Mouse (Mus musculus): Measurements from ENCODE around the gene Nog.

Nog gene

DNA sequence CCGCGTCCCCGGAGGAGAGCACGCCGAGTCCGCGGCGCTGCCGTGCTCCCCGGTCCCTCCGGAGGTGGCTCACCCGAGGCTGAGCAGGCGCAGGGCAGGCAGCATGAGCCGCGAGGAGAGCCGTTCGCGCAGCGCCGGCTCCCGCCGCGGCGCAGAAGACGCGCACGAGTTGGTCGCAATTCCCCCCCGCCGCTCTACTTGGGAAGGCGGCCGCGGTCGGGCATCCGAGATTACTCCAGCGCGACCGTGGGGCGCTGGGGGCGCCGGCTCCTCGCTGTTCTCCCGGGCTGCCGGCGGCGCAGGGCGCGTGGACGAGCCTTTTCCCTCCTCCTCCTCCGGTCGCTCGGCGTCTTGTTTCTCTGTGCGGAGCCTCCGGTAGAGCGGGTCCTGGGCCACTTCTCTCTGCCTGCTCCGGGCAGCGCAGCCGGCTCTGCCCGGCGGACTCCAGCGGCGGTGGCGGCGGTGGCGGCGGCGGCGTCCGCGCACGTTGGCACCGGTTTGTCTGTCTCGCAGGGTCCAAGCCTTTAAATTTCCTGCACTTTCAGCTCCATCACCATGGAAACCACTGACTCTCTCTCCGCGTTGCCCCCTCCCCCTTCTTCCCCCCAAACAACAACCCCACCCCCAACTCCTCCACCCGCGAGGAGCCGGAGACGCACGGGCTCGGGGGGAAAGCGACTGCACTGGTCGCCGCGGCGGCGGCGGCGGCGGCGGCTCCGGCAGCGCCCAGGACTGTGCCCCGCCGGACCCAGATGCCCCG is at the start of gene Nog:
Nog (minus strand) TSS at position 277 of the 760 bp plus-strand sequence.
- DNase-seq = peak; percentile 90

DNA sequence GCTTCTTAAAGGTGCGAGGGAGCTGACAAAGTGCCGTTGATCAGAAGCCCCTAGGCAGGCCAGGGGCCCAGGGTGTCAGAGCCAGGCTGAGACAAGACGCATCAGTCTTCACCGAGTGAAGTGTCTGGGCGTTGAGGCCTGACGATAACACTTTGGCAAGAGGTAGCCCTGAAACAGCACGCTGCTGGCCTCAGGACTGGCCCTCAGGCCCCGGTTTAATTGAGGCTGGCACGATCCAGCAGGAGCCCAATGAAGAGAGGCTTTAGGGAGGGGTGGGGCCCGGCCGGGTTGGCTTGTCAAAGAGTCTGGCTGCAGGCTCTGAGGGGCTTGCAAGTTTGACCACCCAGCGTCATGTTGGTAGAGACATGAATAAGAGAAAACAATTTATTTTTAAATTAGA is 38.1 kb upstream of the Nog start:
- DNase-seq = no peak

DNA sequence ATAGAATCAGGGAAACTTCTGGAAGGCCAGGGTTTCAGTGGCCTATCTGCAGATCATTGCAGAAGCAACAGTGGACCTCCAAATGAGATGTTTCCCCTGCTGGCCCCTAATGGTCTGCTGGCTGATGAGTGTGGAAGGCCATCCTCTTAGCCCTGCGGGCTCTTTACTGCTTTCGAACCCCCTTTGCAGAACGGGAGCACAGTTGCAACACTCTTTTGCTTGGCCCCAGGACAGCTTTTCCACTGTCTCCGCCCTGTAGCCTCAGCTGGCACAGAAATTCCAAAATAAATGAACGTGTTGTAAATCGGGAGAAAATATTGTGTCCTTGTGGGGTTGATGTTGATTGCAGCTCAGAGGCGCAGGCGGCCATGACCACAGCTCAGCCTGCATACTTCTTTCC is 37.7 kb upstream of the Nog start:
- DNase-seq = no peak

DNA sequence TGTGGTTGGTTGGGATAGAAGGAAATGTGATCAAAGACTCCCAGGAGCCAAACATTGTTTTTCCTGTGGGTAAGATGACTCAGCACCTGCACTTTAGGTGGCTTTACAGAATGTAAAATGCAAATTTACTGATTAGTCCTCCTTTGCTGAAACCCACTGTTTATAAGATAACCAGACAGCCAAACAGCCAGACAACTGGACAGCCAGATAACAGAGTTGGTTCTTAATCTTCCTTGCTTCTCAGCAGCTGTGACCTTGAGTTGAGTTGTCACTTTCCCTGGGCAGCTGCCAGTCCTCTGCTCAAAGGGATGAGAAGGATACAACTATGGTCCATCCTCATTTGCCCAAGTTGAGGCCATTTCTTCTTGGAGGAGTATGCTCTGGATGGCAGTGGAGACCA is 35.8 kb upstream of the Nog start:
- DNase-seq = no peak

DNA sequence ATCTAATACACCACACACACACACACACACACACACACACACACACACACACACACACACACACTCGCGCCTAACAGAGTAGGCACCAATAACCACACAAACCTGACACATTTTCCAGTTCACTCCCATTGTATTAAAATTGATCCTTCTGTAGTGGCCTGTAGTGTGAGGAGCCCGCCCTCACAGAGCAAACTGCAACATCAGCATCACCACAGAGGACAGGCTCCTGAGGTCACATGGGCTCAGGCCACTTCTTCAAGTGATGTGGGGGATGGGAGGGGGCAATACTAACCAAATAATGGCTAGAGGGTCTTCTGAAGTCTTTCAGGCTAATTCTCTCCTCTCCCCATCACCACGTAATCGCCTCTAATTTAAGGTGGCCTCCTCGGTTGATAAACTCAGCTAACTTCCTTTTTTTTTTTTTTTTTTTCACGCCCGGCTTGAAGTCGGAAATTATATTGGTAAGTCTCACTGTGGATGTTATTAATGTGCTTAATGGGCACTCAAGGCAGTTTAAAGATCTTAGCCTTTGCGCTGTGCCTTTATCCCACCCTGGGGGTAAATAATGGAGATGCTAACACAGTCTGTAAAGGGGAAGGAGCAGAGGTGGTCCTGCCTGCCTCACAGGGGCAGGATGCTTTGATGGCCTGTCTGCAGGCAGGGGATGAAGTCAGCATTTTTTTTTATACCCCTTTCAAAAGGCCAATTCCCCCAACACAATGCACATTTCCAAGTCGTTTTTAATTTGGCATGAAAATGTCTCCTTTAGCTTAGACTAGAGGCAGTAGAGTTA is 25.2 kb upstream of the Nog start:
- DNase-seq = no peak

DNA sequence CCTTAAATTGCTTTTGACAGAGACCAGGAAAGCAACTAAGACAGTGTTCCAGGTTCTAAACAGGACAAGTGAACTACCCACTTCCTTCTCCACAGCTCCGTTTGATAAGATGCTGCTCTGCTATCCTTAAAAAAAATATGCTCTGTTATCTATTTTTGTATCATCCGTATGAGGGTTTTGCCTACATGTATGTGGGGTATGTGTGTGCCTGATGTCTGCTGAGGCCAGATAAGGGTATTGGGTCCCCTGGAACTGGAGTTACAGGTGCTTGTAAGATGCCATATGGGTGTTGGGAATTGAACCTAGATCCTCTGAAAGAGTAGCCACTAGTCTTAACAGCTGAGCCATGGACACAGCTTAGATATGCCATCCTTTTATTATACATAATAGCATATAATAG is 19.6 kb upstream of the Nog start:
- no peak for DNase-seq

DNA sequence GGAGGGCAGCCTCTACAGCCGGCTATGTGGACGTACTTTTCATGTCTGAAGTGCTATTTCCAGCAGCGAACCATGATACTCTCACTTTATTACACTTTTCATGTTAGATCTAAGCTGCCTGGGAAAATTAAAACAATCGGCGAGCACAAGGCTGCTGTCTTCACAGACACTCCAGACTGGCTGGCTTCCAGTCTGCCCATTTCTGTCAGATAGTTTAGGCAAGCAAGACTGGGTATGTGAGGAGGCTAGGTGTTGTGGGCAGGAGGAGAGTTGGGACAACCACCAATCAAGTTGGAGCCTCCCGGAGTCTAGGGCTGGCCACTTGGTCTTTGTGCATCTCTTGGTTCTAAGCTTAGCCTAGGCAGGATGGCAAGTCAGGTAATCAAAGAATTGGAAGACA is 17.5 kb upstream of the Nog start:
- no peak for DNase-seq

DNA sequence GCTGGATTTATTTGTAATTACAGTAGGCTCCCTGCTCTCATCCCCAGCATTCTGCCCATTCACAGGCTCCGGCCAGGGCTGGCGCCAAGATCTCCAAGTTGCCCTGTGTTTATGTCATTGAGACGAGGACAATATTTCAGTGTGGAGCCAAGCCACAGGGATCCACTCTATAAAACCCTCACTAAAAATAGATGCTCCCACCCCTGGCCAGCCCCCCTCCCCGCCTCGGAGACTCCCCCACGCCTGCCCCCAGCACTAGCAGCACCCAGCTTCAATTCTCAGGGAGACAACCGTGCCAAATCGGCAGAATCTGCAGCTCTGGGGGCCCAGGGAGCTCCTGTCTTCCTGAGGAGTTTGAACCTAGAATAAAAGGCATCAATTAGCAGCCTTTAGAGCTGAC is 16.2 kb upstream of the Nog start:
- DNase-seq = no peak

DNA sequence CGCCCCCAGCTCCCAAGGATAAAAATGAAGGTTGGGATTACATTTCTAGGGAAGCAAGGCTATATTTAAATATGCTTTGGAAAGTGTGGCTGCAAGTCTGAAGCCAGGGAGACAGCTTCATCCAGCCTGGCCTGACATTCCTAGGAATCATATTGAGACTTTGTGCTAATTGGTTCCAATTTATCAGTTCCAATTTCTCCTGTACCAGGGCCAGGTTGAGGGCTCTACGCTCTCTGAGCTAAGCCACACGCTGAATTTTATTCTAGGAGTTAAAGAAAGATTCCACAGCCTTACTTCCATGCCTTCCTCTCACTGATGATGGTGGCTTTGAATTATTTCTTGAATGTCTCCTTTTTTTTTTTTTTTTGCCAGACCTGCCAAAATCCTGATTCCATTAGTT is 15.6 kb upstream of the Nog start:
- DNase-seq = no peak

DNA sequence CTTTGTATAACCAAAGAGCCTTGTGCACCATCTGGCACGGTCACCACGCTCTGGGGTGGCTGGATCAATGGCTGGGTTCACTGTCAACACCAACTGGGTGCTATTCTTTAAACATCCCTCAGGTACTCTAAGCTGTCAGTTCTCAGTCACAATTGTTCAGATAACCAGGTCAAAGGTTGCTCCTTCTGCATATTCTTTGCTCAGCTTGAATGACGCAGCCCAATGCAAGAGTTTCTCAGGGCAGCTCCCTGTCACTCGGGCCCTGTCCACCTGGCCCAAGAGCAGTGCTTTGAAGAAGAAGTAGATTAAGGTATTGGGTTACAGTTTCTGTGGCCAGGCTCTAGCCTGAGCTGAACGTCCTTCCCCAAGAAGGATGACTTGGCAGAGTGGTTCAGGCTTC is 12.2 kb upstream of the Nog start:
- DNase-seq = no peak

DNA sequence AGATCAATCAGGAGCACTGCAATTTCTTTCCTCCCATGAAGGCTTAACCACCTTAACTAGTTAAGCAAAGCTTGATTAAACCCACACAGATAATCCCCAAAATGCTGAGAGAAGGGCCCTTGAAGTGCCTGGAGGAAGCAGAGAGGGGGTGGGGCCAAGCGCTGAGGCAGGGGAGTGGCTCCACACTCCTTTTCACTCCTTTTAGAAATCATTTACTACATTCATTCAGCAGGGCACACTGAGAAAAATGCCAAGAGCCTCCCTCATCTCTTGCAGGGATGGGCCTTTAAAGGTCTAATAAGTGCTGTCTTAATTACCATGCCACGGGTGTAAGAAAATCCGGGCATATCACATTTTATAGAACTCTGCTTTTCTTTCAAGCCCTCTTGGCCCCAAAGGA is 10.2 kb upstream of the Nog start:
- DNase-seq = no peak

DNA sequence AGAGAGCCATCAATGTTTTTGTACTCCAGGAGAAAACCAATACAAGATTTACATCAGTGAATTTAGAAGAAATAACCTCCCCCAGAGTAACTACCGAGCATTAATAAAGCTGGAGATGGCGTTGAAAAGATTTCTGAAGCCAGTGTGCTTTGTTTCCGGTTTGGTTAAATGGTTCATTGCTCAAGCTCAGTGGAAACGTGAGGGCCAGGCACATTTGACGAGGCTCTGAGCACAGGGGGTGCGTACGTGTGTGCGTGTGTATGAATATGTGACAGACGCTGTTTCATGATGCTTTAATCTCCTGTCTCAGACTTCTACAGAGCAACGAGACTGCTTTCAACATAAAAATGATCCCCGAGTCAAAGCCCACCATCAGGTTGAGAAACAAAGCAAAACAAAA is 8.1 kb upstream of the Nog start:
- DNase-seq = no peak

DNA sequence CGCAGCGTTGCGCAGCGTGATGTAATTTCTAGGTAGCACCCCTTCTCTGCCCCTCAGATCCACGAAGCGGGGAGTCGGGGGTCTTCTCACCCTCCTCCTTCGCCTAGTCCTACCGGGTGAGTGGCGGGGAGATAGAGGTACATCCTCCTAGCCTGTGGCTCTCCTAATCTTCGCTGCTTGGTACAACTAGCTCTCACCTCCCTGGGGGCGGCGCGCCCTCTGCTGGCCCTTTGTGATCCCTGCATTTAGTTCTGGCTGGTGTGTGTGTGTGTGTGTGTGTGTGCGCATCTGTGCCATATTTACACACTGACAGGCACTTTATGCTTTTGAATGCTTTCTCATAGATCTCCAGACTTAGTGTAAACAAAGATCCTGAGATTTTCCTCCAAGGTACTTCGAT is 1.3 kb upstream of the Nog start:
- peak; percentile 96 for DNase-seq

DNA sequence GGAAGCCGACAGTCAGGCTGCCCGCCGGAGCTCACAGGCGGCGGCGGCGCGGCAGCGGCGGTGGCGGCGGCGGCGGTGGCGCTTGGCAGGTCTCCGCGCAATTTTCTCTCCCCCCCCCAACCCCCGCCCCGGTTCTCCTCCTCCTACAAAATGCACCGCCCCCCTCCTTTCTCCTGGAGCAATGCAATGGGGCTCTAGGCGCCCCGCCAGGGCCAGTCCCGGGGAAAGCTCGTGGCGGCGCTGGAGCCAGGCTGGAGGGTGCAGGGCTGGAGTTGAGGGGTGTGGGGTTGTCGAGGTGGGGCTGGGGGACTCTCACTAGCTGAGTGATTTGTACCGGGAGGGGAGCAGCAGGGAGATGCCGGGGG is 666 bp upstream of the Nog start:
- peak; percentile 94 for DNase-seq

DNA sequence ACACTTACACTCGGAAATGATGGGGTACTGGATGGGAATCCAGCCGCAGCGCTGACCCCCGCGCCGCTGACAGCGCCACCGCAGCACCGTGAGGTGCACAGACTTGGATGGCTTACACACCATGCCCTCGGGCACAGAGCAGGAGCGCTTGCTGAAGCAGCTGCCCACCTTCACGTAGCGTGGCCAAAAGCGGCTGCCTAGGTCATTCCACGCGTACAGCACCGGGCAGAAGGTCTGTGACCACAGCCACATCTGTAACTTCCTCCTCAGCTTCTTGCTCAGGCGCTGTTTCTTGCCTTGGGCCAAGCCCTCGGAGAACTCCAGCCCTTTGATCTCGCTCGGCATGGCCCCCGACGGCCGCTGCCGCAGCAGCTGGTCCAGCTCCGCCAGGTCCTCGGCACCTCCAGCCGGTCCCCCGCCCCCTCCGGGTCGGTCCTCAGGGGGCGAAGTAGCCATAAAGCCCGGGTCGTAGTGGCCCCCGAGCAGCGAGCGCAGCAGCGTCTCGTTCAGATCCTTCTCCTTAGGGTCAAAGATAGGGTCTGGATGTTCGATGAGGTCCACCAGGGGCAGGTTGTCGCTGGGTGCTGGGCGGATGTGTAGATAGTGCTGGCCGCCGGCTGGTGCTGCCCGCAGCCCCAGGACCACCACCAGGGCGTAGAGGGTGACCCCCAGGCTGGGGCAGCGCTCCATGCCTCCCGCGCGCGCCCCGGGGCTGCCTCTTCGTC is 639 bp downstream of the Nog start:
- DNase-seq = peak; percentile 89

DNA sequence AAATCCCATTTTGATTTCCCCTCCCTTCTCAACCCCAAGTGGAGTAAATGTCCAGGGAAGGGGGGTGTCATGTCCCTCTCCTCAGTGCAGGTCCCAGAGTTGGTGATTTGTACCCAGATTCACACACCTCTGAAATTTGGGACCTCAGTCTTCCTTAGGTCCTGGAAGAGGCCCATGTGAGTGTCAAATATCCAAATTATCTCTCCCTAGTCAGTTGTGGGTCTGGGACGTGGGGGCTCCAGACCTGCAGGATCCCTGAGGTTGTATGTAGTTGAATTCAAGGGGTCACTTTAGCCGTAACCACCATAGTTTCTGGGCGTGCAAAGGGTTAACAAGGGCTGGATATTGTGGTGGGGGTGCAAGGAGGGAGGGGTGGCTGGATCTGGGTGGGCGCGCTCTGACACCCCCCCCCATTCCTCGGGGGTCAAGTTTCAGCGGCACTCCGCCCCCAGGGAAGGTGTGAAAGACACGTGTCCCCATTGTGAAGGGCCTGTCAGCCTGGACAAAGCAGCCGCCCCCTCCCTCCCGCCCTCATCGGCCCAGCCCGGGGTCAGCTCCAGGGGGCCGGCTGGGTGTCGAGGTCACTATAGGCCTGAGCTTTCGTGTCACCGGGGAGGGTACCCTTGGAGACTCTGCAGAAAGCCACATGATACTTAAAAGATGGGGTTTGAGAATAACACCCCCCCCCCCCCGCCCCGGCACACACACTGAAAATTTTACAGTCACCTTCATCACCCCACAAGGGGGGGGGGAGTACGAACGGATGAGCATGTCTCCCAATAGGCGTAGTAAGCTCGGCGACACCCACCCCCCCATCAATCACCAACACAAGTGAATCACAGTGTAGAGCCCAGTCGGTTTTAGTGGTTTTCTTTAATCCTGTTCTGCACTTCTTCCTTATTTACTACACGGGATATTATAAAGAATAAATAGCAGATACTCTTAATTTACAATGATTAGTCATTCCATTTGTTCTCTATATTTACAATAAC is 2.1 kb downstream of the Nog start:
- DNase-seq = peak; percentile 75

DNA sequence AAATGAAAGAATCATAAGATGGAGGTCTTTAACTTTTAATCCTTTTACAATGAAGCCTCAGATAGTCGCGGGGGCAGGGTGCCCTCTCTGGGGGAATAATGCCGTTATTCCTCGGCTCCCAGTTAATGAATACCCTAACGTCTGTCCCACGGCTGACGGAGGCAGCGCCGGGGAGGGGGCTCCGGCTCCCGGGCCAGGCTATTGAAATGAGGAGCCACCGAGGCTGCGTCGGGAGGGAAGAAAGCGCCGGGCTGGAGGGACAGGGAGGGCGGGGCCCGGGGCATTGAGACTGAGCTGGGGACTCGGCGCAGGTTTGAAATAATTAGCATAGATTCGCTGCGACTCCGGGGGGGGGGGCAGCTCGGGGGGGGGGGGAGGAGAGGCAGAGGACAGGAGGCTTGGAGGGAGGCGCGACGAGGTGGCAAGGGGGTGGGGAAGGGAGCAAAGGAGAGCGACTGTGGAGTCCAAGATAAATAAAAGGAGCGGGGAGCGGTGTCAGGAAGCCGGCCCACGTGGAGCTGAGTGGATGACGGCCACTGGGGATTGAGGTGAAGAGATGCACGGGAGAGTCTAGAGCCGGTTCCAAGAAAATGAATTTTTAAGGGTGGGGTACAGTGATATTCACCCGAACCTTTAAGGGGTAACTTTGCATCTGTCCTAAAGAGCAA is 2.9 kb downstream of the Nog start:
- peak; percentile 72 for DNase-seq

DNA sequence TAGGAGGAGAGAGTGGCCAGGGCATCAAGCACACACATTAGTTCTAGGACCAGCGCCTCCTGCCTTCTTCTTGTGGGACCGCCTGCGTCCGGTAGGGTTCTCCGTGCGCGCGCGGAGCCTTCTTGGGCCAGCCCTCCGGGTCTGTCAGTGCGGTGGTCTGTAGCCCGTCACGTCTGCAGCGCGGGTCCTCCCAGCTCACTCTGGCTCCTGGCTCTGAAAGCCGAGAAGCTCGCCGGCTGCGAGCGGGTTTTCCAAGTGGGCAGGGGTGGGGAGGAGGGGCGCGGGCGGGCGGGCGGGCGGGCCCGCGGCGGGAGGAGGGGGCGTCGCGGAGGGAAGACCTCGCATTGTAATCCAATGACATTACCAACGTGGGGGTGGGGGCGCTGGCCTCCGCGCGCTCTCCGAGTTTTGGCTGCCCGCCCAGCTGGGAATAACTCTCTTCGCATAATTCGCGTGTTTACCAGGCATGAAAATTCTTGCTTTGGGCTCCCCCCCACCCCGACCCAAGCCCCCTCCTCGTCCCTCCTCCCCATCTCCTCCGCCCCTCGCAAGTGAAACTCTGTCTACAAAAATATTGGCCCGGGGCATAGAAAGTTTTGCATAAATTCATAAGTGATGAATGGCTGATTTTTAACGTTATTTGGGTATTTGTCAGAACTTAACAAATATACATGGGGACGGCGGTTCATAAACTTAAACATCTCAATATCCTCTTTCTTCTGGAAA is 3.7 kb downstream of the Nog start:
- DNase-seq = peak; percentile 76

DNA sequence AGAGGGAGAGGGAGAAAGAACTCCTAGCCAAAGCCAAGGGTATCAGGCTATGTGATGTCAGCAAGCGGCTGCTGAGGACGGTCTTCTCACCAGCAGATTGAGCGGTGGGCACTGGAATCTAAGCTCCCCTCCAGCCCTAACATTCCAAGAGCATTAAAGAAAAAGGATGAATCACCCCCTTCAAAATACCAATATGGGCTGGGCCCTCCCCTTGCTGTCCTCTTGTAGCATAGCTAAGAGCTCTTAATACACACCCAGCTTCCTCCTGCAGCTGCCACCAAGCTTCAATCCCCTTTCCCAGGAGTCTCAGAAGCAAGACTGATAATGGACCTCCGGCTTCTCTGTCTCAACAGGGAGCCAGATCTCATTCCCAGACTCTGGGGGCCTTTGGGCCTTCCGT is 4.6 kb downstream of the Nog start:
- DNase-seq = no peak

DNA sequence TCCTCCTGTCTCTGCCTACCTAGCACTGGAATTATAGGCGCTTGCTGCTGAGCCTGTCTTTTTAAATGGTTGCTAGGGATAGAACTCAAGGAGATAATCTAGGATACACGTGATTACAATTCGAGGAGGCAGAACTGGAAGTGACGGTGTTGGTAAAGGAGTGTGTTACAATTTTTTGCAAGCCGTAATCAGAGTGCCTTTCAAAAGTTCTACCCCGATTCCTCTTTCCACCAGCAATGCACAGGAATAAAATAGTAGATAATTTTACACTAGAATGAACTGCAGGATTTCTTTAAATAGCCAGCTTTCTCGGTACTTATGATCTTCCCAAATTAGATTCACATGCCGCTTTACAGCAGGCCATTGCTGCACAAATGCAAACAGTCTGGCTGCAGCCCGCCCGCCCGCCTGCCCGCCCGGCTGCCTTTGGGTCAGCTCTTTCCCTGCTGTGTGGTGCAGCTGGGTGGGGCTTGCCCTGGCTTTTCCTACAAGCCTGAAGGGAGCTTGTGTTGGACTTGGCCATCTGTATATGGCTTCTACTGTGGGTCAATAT is 32.2 kb downstream of the Nog start:
- DNase-seq = no peak

DNA sequence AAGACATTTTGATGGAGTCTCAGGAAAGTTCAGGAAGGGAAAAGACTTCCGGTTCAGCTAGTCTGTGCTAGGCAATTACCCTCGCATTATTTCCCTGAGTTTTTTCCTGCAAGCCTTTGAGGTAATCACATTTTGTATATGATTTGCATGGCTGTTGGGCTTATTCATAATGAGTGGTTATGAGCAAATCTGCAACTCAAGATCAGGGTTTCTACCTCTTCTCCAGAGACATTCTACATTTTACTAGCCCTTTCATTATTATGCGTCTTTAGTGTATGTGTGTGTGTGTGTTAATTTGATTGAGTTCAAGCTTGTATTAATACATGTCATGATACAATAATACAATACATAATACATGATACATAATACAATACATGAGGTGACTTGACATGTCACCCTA is 34.6 kb downstream of the Nog start:
- no peak for DNase-seq

All from heart, adult 11 months (tissue).